Mouse (Mus musculus) midbrain, embryonic 11.5 days (tissue): ENCODE measurements around the gene Anxa11. TPM values are rescaled to one million over a fixed set of nuclear protein-coding genes. Genes with fewer than 3 reads are reported as not detected.
A peak's percentile ranks its signal among the peaks of the same experiment; 100 is the strongest.

Experiments
- ATAC-seq: fragments of 200-750 bp; cut with Nextera tagmentation; 2 replicates; pipeline ENCODE4 v1.8.0; 2017; ENCODE audit warnings: moderate TSS enrichment, moderate library complexity; ENCODE audit not compliant: low FRiP score
- DNase-seq: peaks from one replicate; pipeline ENCODE4 v3.0.0; 2015; ENCODE audit warnings: low spot score; ENCODE audit errors: missing footprints
- H3K27ac ChIP-seq: fragments of 300-500 bp; sonication (generic); 2 replicates; pipeline ENCODE4 v1.5.1; 2014; ENCODE audit warnings: low read depth, low read length
- H3K27me3 ChIP-seq: fragments of 300-500 bp; sonication (generic); 2 replicates; pipeline ENCODE4 v1.6.1; 2014; ENCODE audit warnings: mild to moderate bottlenecking, low read length, moderate library complexity, mixed read lengths; ENCODE audit not compliant: control insufficient read depth, insufficient read depth
- H3K36me3 ChIP-seq: fragments of 300-500 bp; sonication (generic); 2 replicates; pipeline ENCODE4 v1.6.1; 2014; ENCODE audit warnings: mild to moderate bottlenecking, low read length, moderate library complexity, mixed read lengths; ENCODE audit not compliant: control insufficient read depth, insufficient read depth
- H3K4me1 ChIP-seq: fragments of 300-500 bp; sonication (generic); 2 replicates; pipeline ENCODE4 v1.6.1; 2014; ENCODE audit warnings: low read length; ENCODE audit not compliant: control insufficient read depth, insufficient read depth
- H3K4me2 ChIP-seq: fragments of 300-500 bp; sonication (generic); 2 replicates; pipeline ENCODE4 v1.6.1; 2014; ENCODE audit warnings: mild to moderate bottlenecking, moderate library complexity
- H3K4me3 ChIP-seq: fragments of 300-500 bp; sonication (generic); 2 replicates; pipeline ENCODE4 v1.5.1; 2014; ENCODE audit warnings: low read depth, low read length
- H3K9ac ChIP-seq: fragments of 300-500 bp; sonication (generic); 2 replicates; pipeline ENCODE4 v1.6.1; 2014; ENCODE audit warnings: low read length
- H3K9me3 ChIP-seq: fragments of 300-500 bp; sonication (generic); 2 replicates; pipeline ENCODE4 v1.6.1; 2016; ENCODE audit warnings: low read length; ENCODE audit not compliant: control insufficient read depth
- WGBS: fragments of 180-500 bp; shearing (Covaris S2); extraction: QIAGEN DNeasy Blood & Tissue Kit; methylation state at CpG from one replicate; pipeline ENCODE4 v1.1.7; 2014; 5-methylcytosine and 5-hydroxymethylcytosine counted together
- polyA plus RNA-seq: library from polyadenylated mRNA; unstranded; fragments of >200 nt; fragmentation: Nextera tagmentation; extraction: Ambion mirVana; gene quantifications from 2 replicates; pipeline ENCODE4 v1.2.1, GENCODE M21; 2014

Gene Anxa11
- 3.0 and 4.0 TPM in 2 replicates for polyA plus RNA-seq

GRCm38 (mm10) chr14:25841991-25842687 is at the start of gene Anxa11:
Anxa11 (plus strand) TSS chr14:25842156.
- peaks cover 25% of the 10 kb centered on the region; the same call in 1 of the 2 replicates for H3K27me3 ChIP-seq
- H3K36me3 ChIP-seq: no peaks in the 10 kb centered on the region
- ATAC-seq (peak; percentile 64), DNase-seq (peak; percentile 95)
- peak within 1 kb of the TSS; percentile 59 for H3K9ac ChIP-seq
- peak within 1 kb of the TSS; percentile 97 for H3K4me2 ChIP-seq
- H3K4me1 ChIP-seq: no peaks in the 10 kb centered on the region; the same call in 1 of the 2 replicates
- H3K4me3 ChIP-seq: peak within 1 kb of the TSS; percentile 50
- no peaks in the 10 kb centered on the region for H3K9me3 ChIP-seq
- no peak within 1 kb of the TSS for H3K27ac ChIP-seq
- WGBS: under 1% methylated on average over 54 of the region's 54 CpGs

- DNase-seq (no peak), ATAC-seq (no peak)
- H3K9ac ChIP-seq: no peak overlapping the region
- no peaks in the 10 kb centered on the region for H3K9me3 ChIP-seq
- no peaks in the 10 kb centered on the region for H3K36me3 ChIP-seq
- H3K4me2 ChIP-seq: no peak overlapping the region
- no peaks in the 10 kb centered on the region for H3K27me3 ChIP-seq
- no peak overlapping the region for H3K4me3 ChIP-seq
- H3K27ac ChIP-seq: no peak overlapping the region
- WGBS: 91% methylated on average over 2 of the region's 2 CpGs
- no peaks in the 10 kb centered on the region for H3K4me1 ChIP-seq
These were observed 47.6 kb upstream of the Anxa11 start for GRCm38 (mm10) chr14:25794331-25794730.

- WGBS: 77% methylated on average over 6 of the region's 6 CpGs
- H3K27ac ChIP-seq: no peak overlapping the region; the same call in 1 of the 2 replicates
- H3K9ac ChIP-seq: no peak overlapping the region
- no peak overlapping the region for H3K4me3 ChIP-seq
- no peaks in the 10 kb centered on the region for H3K4me1 ChIP-seq
- no peaks in the 10 kb centered on the region for H3K9me3 ChIP-seq
- no peak for ATAC-seq
- no peak overlapping the region for H3K4me2 ChIP-seq
- H3K36me3 ChIP-seq: no peaks in the 10 kb centered on the region
- H3K27me3 ChIP-seq: no peaks in the 10 kb centered on the region
- no peak for DNase-seq
These were observed 46.9 kb upstream of the Anxa11 start for GRCm38 (mm10) chr14:25795067-25795466.

- H3K4me3 ChIP-seq: no peak overlapping the region
- no peak overlapping the region for H3K27ac ChIP-seq
- no peak overlapping the region for H3K9ac ChIP-seq
- no peaks in the 10 kb centered on the region for H3K4me1 ChIP-seq
- WGBS: 35% methylated on average over 10 of the region's 10 CpGs
- no peaks in the 10 kb centered on the region for H3K36me3 ChIP-seq
- H3K9me3 ChIP-seq: no peaks in the 10 kb centered on the region
- ATAC-seq: no peak
- H3K27me3 ChIP-seq: no peaks in the 10 kb centered on the region
- no peak overlapping the region for H3K4me2 ChIP-seq
- DNase-seq: peak; percentile 86
These were observed 46.3 kb upstream of the Anxa11 start for GRCm38 (mm10) chr14:25795561-25796174.

GRCm38 (mm10) chr14:25796619-25797018 is 45.3 kb upstream of the Anxa11 start:
- no peak overlapping the region for H3K27ac ChIP-seq
- no peak for ATAC-seq

GRCm38 (mm10) chr14:25800166-25800960 is 41.6 kb upstream of the Anxa11 start:
- Histone ChIP-seq H3K27me3 (no peaks in the 10 kb centered on the region), H3K36me3 (no peaks in the 10 kb centered on the region), H3K9ac (no peak overlapping the region), H3K27ac (no peak overlapping the region), H3K4me3 (no peak overlapping the region), H3K9me3 (no peaks in the 10 kb centered on the region), H3K4me2 (no peak overlapping the region), H3K4me1 (no peaks in the 10 kb centered on the region)
- DNase-seq (peak; percentile 99), ATAC-seq (0 out of 2 replicates have a peak, but pooled peaks have one; percentile 33)
- 29% methylated on average over 19 of the region's 19 CpGs for WGBS

More at GRCm38 (mm10) chr14:25796619-25797018, 45.3 kb upstream of the Anxa11 start:
- H3K4me3 ChIP-seq: no peak overlapping the region
- no peak overlapping the region for H3K9ac ChIP-seq
- H3K27me3 ChIP-seq: no peaks in the 10 kb centered on the region
- no peak for DNase-seq
- no peaks in the 10 kb centered on the region for H3K9me3 ChIP-seq
- no peaks in the 10 kb centered on the region for H3K4me1 ChIP-seq
- no peak overlapping the region for H3K4me2 ChIP-seq
- 76% methylated on average over 7 of the region's 7 CpGs for WGBS
- no peaks in the 10 kb centered on the region for H3K36me3 ChIP-seq

GRCm38 (mm10) chr14:25802511-25802910 is 39.4 kb upstream of the Anxa11 start:
- H3K4me1 ChIP-seq: no peaks in the 10 kb centered on the region
- H3K9ac ChIP-seq: no peak overlapping the region
- no peak overlapping the region for H3K4me3 ChIP-seq
- no peak overlapping the region for H3K27ac ChIP-seq
- ATAC-seq (no peak), DNase-seq (no peak)
- H3K36me3 ChIP-seq: no peaks in the 10 kb centered on the region
- H3K9me3 ChIP-seq: no peaks in the 10 kb centered on the region
- H3K27me3 ChIP-seq: no peaks in the 10 kb centered on the region
- H3K4me2 ChIP-seq: no peak overlapping the region

GRCm38 (mm10) chr14:25803246-25803809 is 38.6 kb upstream of the Anxa11 start:
- DNase-seq (no peak), ATAC-seq (no peak)
- H3K9me3 ChIP-seq: no peaks in the 10 kb centered on the region
- no peaks in the 10 kb centered on the region for H3K27me3 ChIP-seq
- no peak overlapping the region for H3K9ac ChIP-seq
- H3K36me3 ChIP-seq: no peaks in the 10 kb centered on the region
- H3K4me2 ChIP-seq: no peak overlapping the region
- 23% methylated on average over 3 of the region's 3 CpGs for WGBS
- no peaks in the 10 kb centered on the region for H3K4me1 ChIP-seq
- no peak overlapping the region for H3K27ac ChIP-seq
- H3K4me3 ChIP-seq: no peak overlapping the region
